Mouse (Mus musculus): ENCODE measurements around the gene Pwwp2a.

Pwwp2a gene

GRCm38 (mm10) chr11:43681472-43682414 lies at the start of gene Pwwp2a:
TSS of gene Pwwp2a (plus strand) at chr11:43681998.
- peak; percentile 100 for DNase-seq (ENCODE audit: low read depth, low spot score)

- no peak for DNase-seq (ENCODE audit: low read depth, low spot score)
These were observed 49.2 kb upstream of the Pwwp2a start for GRCm38 (mm10) chr11:43632566-43632965.

GRCm38 (mm10) chr11:43633165-43633564 lies 48.6 kb upstream of the Pwwp2a start:
- no peak for DNase-seq (ENCODE audit: low read depth, low spot score)

GRCm38 (mm10) chr11:43633658-43634401 lies 48.0 kb upstream of the Pwwp2a start:
- DNase-seq (ENCODE audit: low read depth, low spot score): peak; percentile 86

GRCm38 (mm10) chr11:43636761-43637160 lies 45.0 kb upstream of the Pwwp2a start:
- DNase-seq (ENCODE audit: low read depth, low spot score): no peak

- no peak for DNase-seq (ENCODE audit: low read depth, low spot score)
These were observed 43.3 kb upstream of the Pwwp2a start for GRCm38 (mm10) chr11:43638486-43638885.

DNA sequence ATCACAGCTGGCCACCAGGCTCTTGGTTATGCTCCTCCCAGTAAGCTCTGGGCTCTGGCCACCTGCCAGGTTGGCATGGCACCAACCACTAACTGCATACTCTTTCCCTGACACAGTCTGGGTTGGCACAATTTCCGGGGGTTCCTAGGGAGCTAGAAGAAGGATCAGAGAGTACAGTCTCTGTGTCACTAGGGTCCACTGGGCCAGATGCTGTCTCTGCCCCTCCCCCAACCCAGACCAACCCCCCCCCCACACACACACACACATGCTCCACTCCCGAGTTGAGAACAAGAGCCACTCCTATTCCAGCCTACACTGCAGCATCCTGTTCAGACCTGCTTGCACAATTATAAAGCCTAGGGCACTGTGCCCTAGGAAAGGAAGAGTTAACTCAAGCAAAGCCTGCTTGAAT lies 38.6 kb upstream of the Pwwp2a start:
- no peak for DNase-seq (ENCODE audit: low read depth, low spot score)

DNA sequence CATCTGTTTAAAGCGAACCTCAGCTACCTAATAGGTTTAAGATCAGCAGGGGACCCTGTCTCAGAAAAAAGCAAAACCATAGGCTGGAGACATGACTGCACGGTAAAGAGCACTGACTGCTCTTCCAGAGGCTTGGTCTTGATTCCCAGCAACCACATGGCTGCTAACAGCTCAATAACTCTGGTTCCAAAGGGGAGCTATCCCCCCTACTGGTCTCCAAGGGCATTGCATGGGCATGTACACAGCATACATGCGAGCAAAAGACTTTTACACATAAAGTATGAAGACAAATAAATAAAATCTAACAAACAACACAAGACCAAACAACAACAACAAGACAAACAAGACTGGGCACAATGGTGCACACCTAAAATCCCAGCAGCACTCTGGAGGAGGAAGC lies 36.5 kb upstream of the Pwwp2a start:
- no peak for DNase-seq (ENCODE audit: low read depth, low spot score)

GRCm38 (mm10) chr11:43653051-43653475 lies 28.7 kb upstream of the Pwwp2a start:
- peak; percentile 67 for DNase-seq (ENCODE audit: low read depth, low spot score)

DNA sequence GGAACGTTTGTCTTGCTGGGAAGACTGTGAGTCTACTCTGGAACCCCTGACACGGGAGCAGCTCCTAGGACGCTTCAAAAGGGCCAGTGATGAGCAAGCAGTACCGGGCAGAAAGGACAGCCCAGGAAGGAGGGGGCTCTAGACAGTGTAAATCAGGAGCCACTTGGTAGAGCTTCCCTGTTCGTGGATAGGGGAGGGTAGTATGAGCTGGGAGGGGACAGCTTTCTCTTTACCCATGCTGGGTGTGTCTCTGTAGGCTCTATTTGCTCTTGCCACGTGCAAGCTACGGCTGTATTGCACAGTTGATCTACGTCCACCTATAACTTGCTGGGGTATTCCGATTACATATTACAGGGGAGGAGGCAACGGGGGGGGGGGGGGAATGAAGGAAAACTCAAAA lies 25.3 kb upstream of the Pwwp2a start:
- DNase-seq (ENCODE audit: low read depth, low spot score): no peak

GRCm38 (mm10) chr11:43658010-43658409 lies 23.8 kb upstream of the Pwwp2a start:
- no peak for DNase-seq (ENCODE audit: low read depth, low spot score)

GRCm38 (mm10) chr11:43667038-43667745 lies 14.6 kb upstream of the Pwwp2a start:
- DNase-seq (ENCODE audit: low read depth, low spot score): no peak

DNA sequence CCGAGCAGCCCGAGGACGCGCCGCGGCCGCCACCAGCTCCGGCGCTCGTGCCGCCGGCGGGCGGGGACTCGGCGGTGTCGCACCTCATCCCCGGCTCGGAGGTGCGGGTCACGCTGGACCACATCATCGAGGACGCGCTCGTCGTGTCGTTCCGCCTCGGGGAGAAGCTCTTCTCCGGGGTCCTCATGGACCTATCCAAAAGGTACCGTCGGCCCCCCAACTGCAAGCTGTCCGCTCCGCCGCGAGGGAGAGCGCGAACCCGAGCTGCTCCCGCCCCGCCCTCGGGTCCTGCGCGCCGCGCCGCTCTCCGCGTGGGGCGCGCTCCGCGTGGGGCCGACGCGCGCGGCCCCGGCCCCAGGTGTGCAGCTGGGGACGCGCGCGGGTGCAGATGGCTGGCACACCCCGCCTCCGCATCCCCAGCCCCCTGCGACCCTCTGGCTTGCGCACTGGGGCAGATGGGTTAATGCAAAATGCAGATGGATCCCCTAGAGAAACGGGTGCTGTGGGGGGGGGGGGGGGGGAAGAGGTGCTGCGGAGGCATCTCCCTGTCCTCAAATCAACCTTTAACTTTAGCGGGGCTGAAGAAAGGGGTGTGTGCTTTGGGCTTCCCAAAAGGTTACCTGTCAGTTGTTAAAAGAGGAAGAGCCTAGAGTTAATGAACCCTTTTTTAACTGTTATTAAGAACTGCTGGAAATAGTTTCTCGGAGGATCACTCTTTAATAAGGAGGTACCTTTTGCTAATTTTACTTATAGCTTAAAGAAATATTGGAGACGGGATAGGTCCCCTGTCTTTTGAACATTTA lies 818 bp downstream of the Pwwp2a start:
- DNase-seq (ENCODE audit: low read depth, low spot score): no peak

DNA sequence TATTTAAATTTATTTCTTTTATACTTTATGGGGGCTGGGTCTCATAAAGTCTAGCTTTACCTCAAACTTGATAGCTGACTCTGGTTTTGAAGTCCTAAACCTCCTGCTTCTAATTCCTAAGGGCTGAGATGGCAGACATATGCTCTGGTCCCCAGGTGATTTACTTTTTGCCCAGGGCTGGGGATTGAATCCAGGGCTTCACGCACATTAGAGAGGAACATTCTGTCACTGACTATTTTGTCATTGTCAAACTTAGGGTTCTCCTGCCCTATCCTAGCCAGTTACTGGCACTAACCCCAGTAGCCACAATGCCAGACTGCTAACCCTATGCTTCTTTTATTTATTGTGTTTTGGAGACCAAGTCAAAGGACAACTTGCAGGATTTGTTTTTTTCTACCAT lies 7.1 kb downstream of the Pwwp2a start:
- no peak for DNase-seq (ENCODE audit: low read depth, low spot score)

GRCm38 (mm10) chr11:43696623-43697022 lies 14.8 kb downstream of the Pwwp2a start:
- DNase-seq (ENCODE audit: low read depth, low spot score): no peak

DNA sequence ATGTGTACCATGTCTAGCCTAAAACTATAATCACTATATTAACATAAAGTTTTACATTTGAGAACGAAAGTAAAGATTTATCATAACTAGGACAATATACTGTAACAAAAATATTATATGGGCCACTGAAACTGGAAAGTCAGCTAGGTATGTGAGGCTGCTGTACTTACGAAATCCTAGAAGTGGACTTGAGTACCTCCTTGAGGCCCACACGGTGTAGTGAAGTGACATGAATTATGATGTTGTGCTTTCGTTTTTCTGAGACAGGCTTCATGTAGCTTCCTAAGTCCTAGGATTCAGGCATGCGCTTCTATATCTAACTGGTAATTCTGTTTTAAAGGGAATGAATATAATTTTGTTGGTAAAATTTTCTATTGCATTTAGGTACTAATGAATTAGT lies 16.8 kb downstream of the Pwwp2a start:
- no peak for DNase-seq (ENCODE audit: low read depth, low spot score)

DNA sequence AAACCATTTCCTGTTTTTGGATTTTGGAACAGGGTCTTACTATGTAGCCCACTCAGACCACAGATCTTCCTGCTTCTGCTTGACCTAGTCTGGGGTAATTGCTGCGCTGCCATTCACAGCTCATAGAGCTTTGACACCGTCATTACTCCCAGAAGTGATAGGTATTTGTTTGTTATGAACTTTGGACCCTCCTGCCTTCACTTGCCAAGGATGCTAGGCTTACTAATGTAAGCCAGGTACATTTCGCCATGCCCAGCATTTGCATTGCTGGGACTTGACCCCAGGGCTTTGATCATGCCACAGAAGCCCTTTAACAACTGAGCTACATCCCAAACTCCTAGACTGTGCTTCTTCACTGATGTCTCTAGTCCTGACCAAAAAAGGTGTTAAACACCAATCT lies 18.5 kb downstream of the Pwwp2a start:
- no peak for DNase-seq (ENCODE audit: low read depth, low spot score)

DNA sequence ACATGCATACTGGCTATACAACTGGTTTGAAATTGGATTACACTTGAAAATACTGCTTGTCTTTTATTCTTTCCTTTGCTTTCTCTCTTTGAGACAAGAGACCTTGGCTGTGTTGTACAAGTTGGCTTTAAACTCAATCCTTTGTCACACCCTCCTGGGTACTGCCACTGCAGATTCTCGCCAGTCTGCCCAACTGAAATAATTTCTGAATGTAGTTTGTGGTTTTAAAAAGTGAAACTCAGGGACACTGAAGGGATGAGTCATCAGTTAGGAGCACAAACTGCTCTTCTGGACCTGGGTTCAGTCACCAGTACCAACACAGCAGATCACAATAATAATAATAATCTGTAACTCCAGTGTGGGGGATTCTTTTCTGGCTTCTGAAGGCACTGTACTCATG lies 21.8 kb downstream of the Pwwp2a start:
- DNase-seq (ENCODE audit: low read depth, low spot score): no peak

DNA sequence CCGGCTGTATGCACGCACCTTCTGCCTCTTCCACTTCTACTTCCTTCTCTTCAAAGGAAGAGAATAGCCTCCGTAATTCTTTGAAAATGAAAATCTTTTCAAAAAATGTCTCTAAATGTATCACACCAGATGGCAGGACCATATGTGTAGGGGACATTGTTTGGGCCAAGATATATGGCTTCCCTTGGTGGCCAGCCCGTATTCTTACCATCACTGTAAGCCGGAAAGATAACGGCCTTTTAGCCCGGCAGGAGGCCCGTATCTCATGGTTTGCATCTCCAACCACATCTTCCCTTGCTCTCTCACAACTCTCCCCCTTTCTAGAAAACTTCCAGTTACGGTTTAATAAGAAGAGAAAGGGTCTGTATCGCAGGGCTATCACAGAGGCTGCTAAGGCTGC lies 24.0 kb downstream of the Pwwp2a start:
- no peak for DNase-seq (ENCODE audit: low read depth, low spot score)

DNA sequence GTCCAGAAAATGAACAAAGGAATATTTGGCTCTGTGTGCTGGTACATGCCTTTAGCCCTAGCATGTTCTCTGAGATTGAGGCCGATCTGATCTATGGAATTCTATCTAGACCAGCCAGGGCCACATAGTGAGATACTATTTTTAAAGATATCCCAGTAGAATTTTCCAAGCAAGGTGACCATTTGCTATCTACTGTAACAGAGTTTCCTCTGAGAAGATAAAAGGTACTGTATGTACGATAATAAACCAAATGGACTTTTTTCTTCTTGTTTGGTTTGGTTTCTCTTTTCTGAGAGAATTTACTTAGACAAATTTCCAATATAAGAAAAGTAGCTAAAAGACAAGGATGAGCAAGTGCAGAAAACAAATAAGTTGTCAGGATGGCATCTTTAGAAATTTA lies 26.6 kb downstream of the Pwwp2a start:
- no peak for DNase-seq (ENCODE audit: low read depth, low spot score)

GRCm38 (mm10) chr11:43712178-43712577 lies 30.4 kb downstream of the Pwwp2a start:
- DNase-seq (ENCODE audit: low read depth, low spot score): no peak
